Mouse (Mus musculus): ENCODE measurements around the gene Chrnb1. TPM values are rescaled to one million over a fixed set of nuclear protein-coding genes. Genes with fewer than 3 reads are reported as not detected.

Chrnb1 gene
- polyA plus RNA-seq, 1 experiment, result 1.6 TPM

- Histone ChIP-seq H3K27ac (ENCODE audit: insufficient read depth, low read length) (no peak overlapping the region), H3K27me3 (ENCODE audit: control insufficient read depth, insufficient read depth, low read length) (no peaks in the 10 kb centered on the region), H3K4me1 (ENCODE audit: control insufficient read depth, insufficient read depth, low read length) (no peaks in the 10 kb centered on the region; the same call in 1 of the 2 replicates), H3K4me3 (replicated peaks; ENCODE audit: insufficient read depth, low read depth, low read length) (no peak overlapping the region)
- DNase-seq, result no peak
- TF ChIP-seq CTCF (IDR thresholded peaks at IDR 0.05; ENCODE audit: borderline replicate concordance, insufficient read depth, low read depth, low read length) (no peak), POLR2A (IDR thresholded peaks at IDR 0.05; ENCODE audit: borderline replicate concordance, insufficient read depth, low read length) (no peak)
- 75% methylated on average over 3 of the region's 3 CpGs for WGBS
These were observed 44.1 kb downstream of the Chrnb1 start for GRCm38 (mm10) chr11:69751635-69752034.

Other genes starting within 250 kb of the Chrnb1 start
- 0.55 and 0.69 TPM in 2 replicates for gene Dnah2, start 246.8 kb downstream of the Chrnb1 start, polyA plus RNA-seq (2012; rRNA removed)
- gene Efnb3, start 235.7 kb downstream of the Chrnb1 start, polyA plus RNA-seq (2012; rRNA removed), result 84.8 and 104 TPM in 2 replicates
- gene Wrap53, start 215.7 kb downstream of the Chrnb1 start, polyA plus RNA-seq (2012; rRNA removed), result 18.6 and 18.8 TPM in 2 replicates
- gene Trp53, start 215.6 kb downstream of the Chrnb1 start, polyA plus RNA-seq (2012; rRNA removed), result 34.7 and 35.6 TPM in 2 replicates
- gene Atp1b2, start 190.0 kb downstream of the Chrnb1 start, polyA plus RNA-seq (2012; rRNA removed), result 890 and 950 TPM in 2 replicates
- gene Shbg, start 178.0 kb downstream of the Chrnb1 start, polyA plus RNA-seq (2012; rRNA removed), result 0.11 TPM in 2 replicates
- gene Sat2, start 173.9 kb downstream of the Chrnb1 start, polyA plus RNA-seq (2012; rRNA removed), result 32.4 and 33.5 TPM in 2 replicates
- gene Fxr2, start 163.0 kb downstream of the Chrnb1 start, polyA plus RNA-seq (2012; rRNA removed), result 176 and 183 TPM in 2 replicates
- not detected in 2 replicates for gene Sox15, start 140.6 kb downstream of the Chrnb1 start, polyA plus RNA-seq (2012; rRNA removed)
- gene Mpdu1, start 133.3 kb downstream of the Chrnb1 start, polyA plus RNA-seq (2012; rRNA removed), result 115 and 120 TPM in 2 replicates
- gene Cd68, start 129.8 kb downstream of the Chrnb1 start, polyA plus RNA-seq (2012; rRNA removed), result 3.7 and 4.5 TPM in 2 replicates
- 316 and 321 TPM in 2 replicates for gene Eif4a1, start 123.5 kb downstream of the Chrnb1 start, polyA plus RNA-seq (2012; rRNA removed)
- 110 and 152 TPM in 2 replicates for gene Senp3, start 113.9 kb downstream of the Chrnb1 start, polyA plus RNA-seq (2012; rRNA removed)
- gene Tnfsf13, start 110.2 kb downstream of the Chrnb1 start, polyA plus RNA-seq (2012; rRNA removed), result 4.8 and 4.9 TPM in 2 replicates
- gene Tnfsf12, start 100.1 kb downstream of the Chrnb1 start, polyA plus RNA-seq (2012; rRNA removed), result 31.2 and 35.3 TPM in 2 replicates
- 3.3 and 4.2 TPM in 2 replicates for gene Tnfsfm13, start 99.8 kb downstream of the Chrnb1 start, polyA plus RNA-seq (2012; rRNA removed)
- gene Polr2a, start 37.3 kb downstream of the Chrnb1 start, polyA plus RNA-seq (2012; rRNA removed), result 35.3 and 42.3 TPM in 2 replicates
- gene Slc35g3, start 34.0 kb downstream of the Chrnb1 start, polyA plus RNA-seq (2012; rRNA removed), result not detected in 2 replicates
- gene Zbtb4, start 30.0 kb downstream of the Chrnb1 start, polyA plus RNA-seq (2012; rRNA removed), result 69.8 and 71.1 TPM in 2 replicates
- gene Fgf11, start 5.9 kb upstream of the Chrnb1 start, polyA plus RNA-seq (2012; rRNA removed), result 47.0 and 49.4 TPM in 2 replicates
- 0.28 and 0.36 TPM in 2 replicates for gene Tmem102, start 9.7 kb upstream of the Chrnb1 start, polyA plus RNA-seq (2012; rRNA removed)
- gene Gm39566, start 19.4 kb upstream of the Chrnb1 start, polyA plus RNA-seq (2012; rRNA removed), result not detected in 2 replicates
- not detected in 2 replicates for gene Spem2, start 22.5 kb upstream of the Chrnb1 start, polyA plus RNA-seq (2012; rRNA removed)
- gene Spem1, start 26.2 kb upstream of the Chrnb1 start, polyA plus RNA-seq (2012; rRNA removed), result 1.4 TPM in 2 replicates
- gene Nlgn2, start 41.8 kb upstream of the Chrnb1 start, polyA plus RNA-seq (2012; rRNA removed), result 116 and 122 TPM in 2 replicates
- 200 and 210 TPM in 2 replicates for gene Tmem256, start 42.6 kb upstream of the Chrnb1 start, polyA plus RNA-seq (2012; rRNA removed)
- gene Plscr3, start 50.4 kb upstream of the Chrnb1 start, polyA plus RNA-seq (2012; rRNA removed), result 34.2 and 36.9 TPM in 2 replicates
- gene Tnk1, start 62.8 kb upstream of the Chrnb1 start, polyA plus RNA-seq (2012; rRNA removed), result 0.21 and 0.39 TPM in 2 replicates
- gene Tmem95, start 82.1 kb upstream of the Chrnb1 start, polyA plus RNA-seq (2012; rRNA removed), result not detected in 2 replicates
- gene Kctd11, start 85.5 kb upstream of the Chrnb1 start, polyA plus RNA-seq (2012; rRNA removed), result 1.9 and 2.2 TPM in 2 replicates
- 0.18 and 0.24 TPM in 2 replicates for gene Acap1, start 99.6 kb upstream of the Chrnb1 start, polyA plus RNA-seq (2012; rRNA removed)
- 0.36 and 0.43 TPM in 2 replicates for gene 2810408A11Rik, start 105.0 kb upstream of the Chrnb1 start, polyA plus RNA-seq (2012; rRNA removed)
- 119 and 128 TPM in 2 replicates for gene Neurl4, start 105.1 kb upstream of the Chrnb1 start, polyA plus RNA-seq (2012; rRNA removed)
- gene Gps2, start 117.9 kb upstream of the Chrnb1 start, polyA plus RNA-seq (2012; rRNA removed), result 78.9 and 87.5 TPM in 2 replicates
- 514 and 533 TPM in 2 replicates for gene Eif5a, start 126.0 kb upstream of the Chrnb1 start, polyA plus RNA-seq (2012; rRNA removed)
- 16.5 and 16.8 TPM in 2 replicates for gene Ybx2, start 139.9 kb upstream of the Chrnb1 start, polyA plus RNA-seq (2012; rRNA removed)
- 5.9 and 7.2 TPM in 2 replicates for gene Slc2a4, start 152.2 kb upstream of the Chrnb1 start, polyA plus RNA-seq (2012; rRNA removed)
- gene Cldn7, start 168.8 kb upstream of the Chrnb1 start, polyA plus RNA-seq (2012; rRNA removed), result 0.33 TPM in 1 of 2 replicates, not detected in the other
- 93.9 and 108 TPM in 2 replicates for gene Ctdnep1, start 185.2 kb upstream of the Chrnb1 start, polyA plus RNA-seq (2012; rRNA removed)
- 106 and 109 TPM in 2 replicates for gene Elp5, start 186.6 kb upstream of the Chrnb1 start, polyA plus RNA-seq (2012; rRNA removed)
- gene Gabarap, start 195.2 kb upstream of the Chrnb1 start, polyA plus RNA-seq (2012; rRNA removed), result 344 and 366 TPM in 2 replicates
- gene Phf23, start 199.8 kb upstream of the Chrnb1 start, polyA plus RNA-seq (2012; rRNA removed), result 41.8 and 44.4 TPM in 2 replicates
- gene Dvl2, start 204.7 kb upstream of the Chrnb1 start, polyA plus RNA-seq (2012; rRNA removed), result 27.2 and 28.9 TPM in 2 replicates
- gene Acadvl, start 219.5 kb upstream of the Chrnb1 start, polyA plus RNA-seq (2012; rRNA removed), result 104 and 112 TPM in 2 replicates
- gene Dlg4, start 221.0 kb upstream of the Chrnb1 start, polyA plus RNA-seq (2012; rRNA removed), result 352 and 374 TPM in 2 replicates

Measured in cerebellum, adult 2 months (tissue).